Mouse (Mus musculus): ENCODE measurements around the gene Ldb2.

- TF ChIP-seq GATA1 (IDR thresholded peaks at IDR 0.05; ENCODE audit: low read length), result no peak
- no peak for TF ChIP-seq TAL1 (IDR thresholded peaks at IDR 0.05; ENCODE audit: low read length)
Measured at GRCm38 (mm10) chr5:44745706-44746105, 53.8 kb downstream of the Ldb2 start.
